Mouse (Mus musculus): ENCODE results near the gene Celsr1.
"Not testable (repeated sequence)": the region's sequence is repeated elsewhere in the genome, so short reads cannot be mapped to it uniquely, and the experiment has no call there.

Gene Celsr1

DNA sequence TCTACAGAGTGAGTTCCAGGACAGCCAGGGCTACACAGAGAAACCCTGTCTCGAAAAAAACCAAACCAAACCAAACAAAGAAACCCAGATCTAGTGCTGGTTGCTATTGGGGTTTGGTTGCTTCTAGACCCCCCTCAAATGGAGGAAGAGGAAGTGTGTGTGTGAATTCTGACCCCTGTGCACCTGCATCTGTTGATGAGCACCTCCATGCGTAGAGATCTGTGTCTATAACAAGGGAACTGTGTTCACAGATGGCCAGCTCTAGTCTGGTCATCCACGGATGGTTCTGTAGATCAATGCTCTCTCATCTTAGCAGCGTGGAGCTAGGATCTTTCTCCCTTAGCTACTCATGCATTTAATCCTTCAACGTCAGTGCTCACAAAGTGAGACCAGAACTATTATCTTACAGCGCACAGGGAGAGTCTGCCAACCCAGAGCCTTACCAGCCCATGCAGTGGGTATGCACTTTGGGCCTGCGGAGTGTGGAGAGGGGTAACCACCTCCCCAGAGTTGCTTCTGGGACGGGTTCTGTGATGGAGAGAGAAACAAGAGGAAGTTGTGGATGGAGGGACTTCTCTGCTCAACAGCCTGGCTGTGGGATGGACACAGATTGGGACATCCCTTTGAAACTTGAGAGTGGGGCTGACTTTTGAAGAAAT is 30.7 kb upstream of the Celsr1 start:
- no peak for DNase-seq (ENCODE audit: low spot score)

DNA sequence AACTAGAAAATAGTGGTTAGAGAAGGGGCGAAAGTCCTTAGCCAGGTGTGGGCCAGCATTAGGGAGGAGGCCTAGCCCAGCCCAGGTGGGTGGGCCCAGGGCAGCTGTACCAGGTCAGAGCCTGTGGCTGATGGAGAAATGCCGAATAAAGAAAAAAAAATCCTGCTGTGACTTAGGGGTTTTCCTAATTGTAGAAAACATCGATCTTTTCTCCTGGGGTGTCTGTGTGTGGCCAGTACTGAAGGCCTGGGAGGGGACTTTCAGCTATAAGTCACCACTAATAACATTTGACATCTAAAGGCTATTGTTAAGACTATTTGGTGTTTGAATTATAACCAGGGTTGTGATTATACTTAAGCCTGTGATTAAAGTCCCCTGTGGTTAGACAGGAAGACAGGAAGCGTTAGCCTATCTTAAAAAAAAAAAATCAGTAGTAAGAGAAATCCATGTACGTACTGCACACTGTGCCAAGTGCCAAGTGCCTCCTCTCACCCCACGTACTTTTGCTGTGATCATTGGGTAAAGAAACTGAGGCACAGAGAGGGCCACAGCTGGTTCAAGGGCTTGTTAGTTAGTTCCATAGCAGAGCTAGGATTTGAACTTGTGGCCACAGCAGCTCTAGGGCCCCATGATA is 28.4 kb upstream of the Celsr1 start:
- DNase-seq (ENCODE audit: low spot score), result no peak

DNA sequence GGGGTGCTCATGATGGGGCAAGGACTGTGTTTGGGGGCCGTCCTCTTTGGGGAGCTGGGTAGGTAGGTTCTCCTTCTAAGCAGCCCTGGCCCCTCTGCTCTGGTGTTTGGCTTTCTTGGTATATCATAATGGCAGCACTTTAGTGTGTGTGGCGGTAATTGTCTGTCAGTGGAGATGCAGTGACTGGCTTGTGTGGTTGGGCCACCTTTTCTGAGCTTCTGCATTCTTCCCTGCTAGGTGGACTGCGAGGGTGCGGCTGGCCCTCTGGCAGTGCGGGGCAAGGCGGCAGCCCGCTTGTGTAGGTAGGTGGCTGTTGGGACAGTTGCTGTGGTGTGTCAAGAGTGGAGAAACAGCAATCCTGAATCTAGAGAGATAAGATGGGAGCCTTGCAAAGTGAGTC is 27.6 kb upstream of the Celsr1 start:
- no peak for DNase-seq (ENCODE audit: low spot score)

DNA sequence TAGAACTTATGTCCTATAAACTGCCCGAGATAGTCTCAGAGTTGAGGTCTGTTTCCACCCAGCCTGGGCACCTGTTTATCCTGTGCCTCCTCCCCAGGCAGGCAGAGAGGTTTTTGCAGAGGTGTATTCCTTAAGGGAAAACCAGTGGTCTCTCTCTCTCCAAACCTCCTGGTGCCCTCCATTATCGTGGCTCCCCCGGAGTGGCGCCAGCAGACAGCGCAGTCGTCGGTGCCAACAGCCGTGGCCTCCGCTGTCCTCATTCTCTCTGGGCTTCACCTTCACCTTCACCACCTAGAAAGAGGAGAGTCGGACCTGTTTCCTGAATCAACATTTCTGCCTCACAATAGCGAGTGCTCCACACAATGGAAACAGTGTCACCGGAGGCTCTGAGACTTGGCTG is 27.0 kb upstream of the Celsr1 start:
- no peak for DNase-seq (ENCODE audit: low spot score)

DNA sequence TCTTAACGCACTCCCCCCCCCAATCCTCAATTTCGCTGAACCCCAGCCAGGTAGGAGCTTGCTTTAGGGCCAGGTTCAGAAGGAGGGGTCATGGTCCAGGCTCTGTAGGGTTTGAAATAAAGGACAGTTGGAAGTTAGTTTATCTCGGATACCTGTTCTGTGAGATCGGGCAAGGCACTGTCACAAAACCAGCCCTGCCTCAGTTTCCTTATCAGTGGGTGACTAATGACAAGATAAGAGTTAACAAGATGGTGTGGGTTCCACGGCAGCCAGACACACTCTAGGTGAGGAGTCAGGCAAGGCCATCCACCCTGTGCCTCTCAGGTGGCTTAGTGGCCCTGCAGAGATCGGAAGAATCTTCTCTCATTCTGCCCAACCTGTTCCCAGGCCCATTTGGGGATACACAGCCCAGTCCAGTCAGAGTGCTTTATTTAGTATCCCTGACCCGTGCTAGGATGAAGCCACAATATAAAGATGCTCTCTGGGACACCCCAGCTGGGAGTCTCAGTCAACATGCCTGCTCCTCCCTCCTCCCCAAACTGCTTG is 26.3 kb upstream of the Celsr1 start:
- no peak for DNase-seq (ENCODE audit: low spot score)

DNA sequence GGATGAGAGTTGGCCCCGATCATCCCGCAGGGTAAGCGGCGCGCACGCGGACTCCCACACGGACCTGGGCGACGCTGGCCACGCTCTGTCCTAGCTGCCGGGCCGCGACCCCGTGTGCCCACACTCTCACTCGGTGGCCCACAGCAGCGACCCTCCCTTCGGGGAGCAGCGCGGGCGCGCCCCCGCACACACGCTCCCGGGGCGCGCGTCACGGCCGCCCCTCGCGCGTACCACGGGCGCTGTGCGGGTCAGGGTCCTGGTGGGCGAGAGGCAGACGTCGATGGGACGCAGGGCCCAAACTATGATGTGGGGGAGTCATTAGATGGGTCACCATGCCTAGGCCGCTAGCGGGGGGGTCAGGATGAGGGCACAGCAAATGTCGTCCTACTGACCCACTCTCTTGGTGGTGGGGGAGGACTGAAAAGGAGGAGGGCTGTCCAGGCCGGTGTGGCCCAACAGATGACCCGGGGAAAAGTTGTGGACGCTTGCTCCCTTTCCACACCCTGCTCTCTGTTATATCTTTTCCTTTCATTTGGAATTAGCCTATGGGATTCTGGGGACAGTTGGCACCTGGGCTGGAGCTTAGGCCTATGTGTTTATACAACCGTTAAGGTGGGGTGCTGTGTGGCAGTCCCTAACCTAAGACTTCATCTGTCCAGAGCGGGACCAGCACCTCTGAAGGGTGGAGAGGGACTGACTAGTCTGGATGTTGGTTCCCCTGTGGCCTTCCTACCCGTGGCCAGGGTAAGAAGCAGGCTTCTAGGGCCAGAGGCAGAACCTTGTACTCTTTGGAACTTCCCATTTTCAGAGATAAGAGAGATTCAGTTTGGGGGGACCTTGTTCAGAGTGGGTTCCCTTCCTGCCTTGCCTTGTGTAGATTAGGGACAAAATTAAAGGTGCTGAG is 25.6 kb upstream of the Celsr1 start:
- DNase-seq (ENCODE audit: low spot score), result no peak

DNA sequence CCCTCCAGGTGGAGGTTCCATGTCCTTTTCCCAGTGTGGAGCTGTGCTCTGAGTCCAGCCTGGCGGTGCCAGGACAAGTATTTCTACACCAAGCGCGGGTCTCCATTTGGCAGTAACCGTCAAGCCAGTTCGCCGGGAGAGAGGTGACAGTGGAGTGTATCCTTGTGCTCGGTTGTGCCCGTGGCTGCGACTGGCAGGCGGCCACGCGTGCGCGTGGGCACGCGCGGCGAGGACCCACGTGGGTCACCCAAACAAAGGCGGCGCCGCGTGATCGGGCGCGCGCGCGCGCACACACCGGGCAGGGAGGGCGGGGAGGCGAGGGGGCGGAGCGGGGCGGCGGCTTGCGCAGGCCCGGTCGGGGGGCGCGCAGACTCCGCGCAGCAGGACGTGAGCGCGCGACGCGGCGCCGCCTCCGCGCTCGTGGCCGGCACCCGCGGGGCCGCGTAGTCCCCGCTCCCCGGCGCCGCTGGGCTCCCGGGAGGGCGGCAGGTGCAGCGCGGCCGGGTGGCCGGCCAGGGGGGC is 24.9 kb upstream of the Celsr1 start:
- no peak for DNase-seq (ENCODE audit: low spot score)

DNA sequence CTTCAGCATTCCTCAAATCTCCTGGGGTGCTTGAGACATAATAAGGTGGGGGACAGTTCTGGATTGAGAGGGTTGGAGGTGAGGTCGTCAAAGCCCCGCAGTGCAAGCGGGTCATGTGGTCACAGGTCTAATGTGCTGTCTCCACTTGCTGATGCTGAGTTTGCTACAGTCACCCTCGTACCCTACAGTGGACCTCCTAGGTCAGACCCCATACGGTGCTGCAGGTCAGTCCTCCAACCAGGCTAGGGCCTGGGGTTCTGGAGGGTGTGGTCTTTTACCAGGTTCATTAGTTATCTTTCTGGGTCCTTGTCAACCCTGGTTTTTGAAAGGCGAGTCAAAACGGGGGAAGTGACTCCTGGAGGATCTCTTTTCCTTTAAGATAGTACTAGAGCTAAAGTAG is 24.3 kb upstream of the Celsr1 start:
- DNase-seq (ENCODE audit: low spot score), result no peak

DNA sequence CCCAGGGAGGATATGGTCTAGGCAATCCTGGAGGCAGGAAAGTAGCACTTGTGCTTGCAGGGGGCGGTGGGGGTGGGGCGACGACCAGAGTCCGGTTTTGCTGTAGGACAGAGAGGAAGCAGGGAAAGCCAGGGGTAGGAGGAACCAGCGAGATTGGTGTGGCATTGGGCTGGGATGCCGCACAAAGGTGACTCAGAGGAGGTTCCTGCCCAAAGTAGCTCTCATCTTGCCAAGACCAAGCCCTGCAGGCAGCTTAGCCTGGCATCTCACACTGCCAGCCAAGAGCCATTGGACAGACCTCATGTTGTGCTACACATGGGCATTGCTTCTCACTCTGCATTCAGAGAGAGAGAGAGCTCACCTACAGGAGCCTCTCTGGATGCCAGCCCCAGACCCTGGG is 23.8 kb upstream of the Celsr1 start, which contains the start of gene Gramd4:
Gene Gramd4, plus strand, starts transcription at position 283 of the 400 bp plus-strand sequence.
- DNase-seq (ENCODE audit: low spot score), result no peak

DNA sequence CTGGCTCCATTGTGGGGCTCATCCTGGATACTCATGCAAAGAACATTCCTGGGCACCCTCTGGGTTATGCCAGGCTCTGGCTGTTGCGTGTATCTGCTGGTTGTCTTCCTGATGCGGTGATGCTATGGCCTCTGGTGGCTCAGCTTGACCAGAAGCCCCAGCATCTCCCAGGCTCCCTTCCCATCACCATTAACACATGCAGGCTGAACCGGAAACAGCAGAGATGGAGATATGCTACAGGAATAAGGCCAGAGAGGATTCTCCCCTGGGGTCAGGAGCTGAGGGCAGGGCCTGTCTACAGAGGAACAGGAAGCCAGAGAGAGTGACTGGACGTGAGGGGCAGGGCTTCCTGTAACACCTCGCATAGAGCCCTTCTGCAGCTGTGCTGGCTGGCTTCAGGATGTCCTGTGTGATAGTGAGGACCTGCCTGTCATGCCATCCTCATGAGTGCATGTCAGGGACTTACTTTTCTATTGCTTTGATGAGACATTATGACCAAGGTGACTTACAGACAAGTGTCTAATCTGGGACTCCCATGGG is 22.7 kb upstream of the Celsr1 start:
- no peak for DNase-seq (ENCODE audit: low spot score)

DNA sequence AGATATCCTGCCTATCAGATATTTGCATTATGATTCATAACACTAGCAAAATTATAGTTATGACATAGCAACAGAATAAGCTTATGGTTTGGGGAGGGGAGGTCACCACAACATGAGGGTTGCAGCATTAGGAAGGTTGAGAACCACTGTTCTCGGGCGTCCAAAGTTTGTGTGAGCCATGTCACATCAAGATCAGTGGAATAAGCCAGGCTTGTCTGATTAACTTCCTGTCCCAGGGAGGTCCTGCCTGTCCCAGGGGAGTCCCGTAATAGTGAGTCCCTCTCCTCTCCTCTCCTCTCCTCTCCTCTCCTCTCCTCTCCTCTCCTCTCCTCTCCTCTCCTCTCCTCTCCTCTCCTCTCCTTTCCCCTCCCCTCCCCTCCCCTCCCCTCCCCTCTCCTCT is 21.3 kb upstream of the Celsr1 start:
- not testable (repeated sequence) for DNase-seq (ENCODE audit: low spot score)

DNA sequence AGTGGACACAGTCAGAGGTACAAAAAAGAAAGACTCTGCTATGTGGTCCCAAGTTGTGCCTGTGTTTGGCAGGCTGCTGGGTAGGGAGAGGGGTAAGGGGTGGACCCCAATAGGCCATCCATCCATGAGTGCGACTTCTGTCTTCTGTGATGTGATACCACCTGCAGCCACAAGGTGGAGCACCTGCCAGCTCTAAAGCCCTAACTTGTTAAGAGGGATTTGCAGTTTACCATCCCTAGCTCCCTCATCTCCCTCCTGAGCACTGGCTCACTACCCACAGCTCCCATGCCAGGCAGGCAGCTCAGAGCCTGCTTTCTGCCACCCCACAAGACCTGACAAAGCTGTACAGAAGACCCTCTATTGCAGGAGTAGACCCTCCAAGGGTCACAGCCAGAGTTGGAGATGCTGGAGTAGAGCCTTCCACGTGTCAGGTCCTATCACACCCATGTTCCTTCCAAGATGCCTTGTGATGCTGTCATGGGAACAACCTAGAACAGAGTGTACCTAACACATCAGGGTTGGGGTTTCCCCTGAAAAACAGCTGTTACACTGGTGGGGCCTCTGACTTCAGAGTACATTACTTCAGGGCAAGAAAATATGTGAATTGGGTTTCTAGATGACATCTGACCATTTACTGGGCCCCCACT is 20.4 kb upstream of the Celsr1 start:
- no peak for DNase-seq (ENCODE audit: low spot score)

DNA sequence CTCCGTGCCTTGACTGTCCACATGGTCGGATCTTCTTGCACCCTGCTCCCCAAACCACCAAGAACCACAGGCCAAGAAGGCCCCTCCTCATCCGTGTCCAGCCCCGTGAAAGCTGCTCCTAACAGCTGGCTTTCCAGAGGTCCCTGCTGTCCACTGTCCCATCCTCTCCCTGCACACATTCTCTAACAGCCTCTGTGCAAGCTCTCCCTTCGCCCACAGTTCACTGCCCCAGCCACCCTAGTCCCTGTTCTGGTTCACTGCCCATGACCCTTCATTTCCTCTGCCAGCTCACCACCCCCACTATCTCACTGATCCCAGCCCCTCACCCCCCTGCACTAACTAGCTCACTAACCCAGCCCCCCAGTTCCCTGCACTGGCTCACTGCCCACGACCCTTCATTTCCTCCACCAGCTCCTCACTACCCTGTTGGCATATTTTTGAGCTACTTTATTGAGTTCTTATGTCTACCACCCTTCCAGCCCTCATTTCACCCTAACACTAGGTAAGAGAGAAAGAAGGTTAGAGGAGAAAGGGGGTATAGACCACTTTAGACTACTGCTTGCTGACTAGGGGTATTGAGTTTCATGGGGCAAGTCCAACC is 18.4 kb upstream of the Celsr1 start:
- DNase-seq (ENCODE audit: low spot score), result no peak

DNA sequence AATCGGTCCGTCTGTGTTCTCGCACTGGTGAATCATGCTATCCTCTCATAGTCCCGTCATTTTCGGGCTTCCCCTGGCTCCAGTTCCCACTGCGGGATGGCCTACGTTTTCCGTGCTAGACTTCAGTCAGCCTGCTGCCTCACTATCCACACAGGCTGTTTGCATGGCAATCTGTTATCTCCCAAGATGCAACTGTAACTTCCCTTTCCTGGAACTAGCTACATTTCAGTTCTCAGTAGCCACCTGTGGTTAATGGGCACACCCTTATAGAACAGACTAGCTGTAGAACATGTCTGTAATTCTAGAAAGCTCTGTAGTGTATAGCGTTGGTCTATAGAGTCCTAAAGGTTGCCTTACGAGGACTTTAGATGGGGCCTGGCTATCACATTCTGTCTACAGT is 17.6 kb upstream of the Celsr1 start:
- no peak for DNase-seq (ENCODE audit: low spot score)

DNA sequence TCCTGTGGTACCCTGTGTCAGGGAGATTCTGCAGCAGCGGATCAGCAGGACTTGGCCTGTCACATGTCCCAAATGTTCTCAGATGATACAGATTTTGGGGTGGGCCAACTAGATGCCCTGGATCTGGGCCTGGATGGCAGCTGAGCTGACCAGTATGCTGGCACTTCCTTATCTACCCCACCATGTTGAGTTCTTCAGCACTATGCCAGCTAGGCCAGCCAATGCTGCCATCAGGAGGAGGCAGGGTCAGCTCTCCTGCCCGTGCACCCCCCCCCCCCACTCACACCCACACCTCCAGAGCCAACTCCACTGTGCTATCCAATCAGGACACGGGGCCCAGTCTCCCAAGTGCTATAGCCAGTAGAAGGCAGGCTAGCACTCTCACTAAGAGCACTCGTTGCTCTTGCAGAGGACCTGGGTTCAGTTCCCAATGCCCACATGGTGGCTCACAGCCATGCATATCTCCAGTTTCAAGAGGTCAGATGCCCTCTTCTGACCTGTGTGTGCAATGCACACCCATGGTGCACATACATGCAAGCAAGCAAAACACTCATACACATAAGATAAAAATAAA is 16.7 kb upstream of the Celsr1 start:
- DNase-seq (ENCODE audit: low spot score), result no peak

DNA sequence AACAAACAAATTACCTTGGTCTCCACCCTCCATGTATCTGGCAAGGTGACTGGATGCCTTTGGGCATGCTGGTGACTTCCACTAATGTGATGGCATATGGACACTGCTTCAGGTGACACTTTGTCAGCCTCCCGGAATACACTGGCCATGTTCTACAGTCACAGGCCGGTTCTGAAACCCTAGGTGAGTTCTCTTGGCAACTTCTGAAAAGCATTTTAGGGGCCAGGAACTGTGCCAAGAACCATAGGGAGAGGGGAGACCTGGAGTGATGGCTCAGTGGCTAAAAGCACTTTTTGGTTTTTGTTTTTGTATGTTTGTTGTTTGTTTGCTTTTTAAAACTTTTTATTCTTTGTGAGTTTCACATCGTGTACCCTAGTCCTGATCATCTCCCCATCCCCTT is 15.9 kb upstream of the Celsr1 start:
- no peak for DNase-seq (ENCODE audit: low spot score)

DNA sequence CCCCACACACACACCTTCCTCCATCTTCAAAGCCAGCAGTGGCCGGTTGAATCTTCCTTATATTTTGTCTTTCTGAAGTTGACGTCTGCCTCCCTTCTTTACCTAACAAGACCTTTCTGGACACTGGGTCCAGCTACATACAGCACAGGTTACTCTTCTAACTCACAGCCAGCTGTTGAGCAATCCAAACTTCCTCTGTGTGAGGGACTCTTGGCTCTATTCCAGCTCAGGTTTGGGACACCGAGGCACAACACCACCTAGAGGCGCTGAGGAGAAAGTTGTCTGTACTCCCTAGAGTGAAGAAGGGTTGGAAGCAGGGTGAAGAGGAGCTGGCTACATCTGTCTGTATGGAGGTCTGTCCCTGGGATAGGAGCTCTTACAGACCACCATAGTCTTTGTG is 8.8 kb upstream of the Celsr1 start:
- no peak for DNase-seq (ENCODE audit: low spot score)

DNA sequence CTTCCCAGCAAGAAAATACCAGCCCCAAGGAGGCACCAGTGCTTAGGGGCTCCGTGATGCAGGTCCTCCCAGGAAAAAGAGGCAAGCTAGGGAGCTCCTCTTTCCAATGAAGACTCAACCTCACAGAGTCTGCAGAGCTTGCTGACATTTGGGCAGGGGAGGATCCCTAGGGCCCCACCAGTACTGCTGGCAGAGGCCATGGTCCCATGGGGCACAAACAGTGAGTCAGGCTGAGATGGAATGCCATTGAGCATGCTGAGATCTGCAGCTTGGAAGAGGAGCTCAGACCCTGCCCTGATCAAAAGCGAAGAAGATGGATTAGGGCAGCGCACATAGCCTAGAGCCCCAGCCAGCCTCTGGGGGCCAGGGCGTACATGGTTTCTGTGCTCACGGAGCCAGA is 7.8 kb upstream of the Celsr1 start:
- no peak for DNase-seq (ENCODE audit: low spot score)

DNA sequence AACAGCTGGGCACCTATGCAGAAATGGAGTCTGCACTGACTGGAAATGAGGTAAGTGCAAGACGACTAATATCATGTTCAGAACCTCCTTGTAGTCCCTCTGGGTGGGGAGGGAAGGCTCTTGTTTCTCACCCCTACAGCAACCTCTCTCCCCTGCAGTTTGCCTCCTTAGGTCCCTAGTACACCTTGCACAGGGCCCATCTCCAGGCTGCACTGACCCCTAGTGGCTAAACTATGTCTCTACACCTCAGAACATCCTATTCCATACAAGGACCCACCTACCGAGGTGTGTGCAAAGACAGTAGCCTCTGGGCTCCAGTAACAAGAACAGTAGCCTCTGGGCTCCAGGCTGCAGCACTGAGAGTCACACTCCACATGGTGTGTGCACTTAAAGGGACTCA is 5.2 kb upstream of the Celsr1 start:
- DNase-seq (ENCODE audit: low spot score), result no peak

DNA sequence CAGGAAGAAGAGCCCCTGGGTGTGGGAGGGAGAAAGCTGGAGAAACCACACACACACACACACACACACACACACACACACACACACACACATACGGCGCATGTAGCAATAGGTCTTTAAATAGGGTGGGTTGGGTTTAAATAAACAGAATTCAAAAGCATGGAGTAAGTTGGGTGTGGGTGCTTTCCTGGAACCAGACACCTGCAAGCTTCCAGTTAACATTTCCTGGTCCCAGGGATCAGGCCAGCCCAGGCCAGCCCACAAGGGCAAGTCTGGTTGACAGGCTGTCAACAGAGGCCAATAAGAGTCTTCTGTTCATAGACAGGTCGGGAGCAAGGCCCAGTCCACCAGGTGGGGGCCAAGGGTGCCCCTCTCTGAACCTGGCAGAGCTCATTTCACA is 2.3 kb upstream of the Celsr1 start:
- no peak for DNase-seq (ENCODE audit: low spot score)

DNA sequence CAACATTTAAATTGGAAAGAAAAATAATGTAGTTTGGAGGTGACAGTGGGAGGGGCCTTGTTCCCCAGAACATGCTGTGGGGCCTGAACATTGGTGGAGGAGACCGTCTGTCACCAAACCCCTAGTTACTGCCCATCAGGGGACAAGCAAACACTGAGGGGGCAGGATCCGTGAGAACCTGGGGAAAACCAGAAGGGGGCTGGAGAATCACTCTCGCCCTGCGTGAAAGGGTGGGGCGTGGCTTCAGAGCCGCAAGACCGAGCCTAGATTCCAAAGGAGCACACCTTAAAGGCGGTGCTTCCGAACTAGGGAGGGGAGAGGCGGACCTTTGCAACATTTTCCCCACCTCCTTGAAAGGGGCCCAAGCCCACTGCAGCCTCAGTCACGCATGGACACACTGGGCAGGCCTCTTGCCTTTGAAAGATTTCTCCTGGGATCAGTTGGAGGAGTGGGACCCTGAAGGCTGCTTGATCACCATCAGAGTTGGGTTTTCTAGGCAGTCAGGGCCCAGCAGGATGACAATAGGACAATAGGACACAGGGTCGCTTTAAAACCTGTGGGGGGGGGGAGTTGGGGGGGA is 1.3 kb upstream of the Celsr1 start:
- DNase-seq (ENCODE audit: low spot score), result no peak
